Mouse (Mus musculus): Measurements from ENCODE around the gene Tshb.

DNA sequence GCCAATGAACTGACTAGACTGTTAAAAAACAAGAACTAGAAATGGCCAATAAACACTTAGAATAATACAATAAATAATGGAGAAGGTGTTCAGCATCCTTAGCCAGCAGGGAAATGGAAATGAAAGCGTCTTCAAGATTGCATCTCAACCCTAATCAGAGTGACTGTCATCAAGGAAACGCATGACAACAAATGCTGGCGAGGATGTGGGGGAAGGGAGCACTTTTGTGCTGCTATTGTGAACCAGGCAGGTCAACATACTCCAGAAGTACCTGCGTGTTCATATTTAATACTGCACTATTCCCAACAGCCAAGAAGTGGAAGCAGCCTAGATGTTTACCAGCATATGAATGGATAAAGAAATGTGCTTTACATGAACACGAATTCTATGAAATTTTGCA, 53.1 kb downstream of the Tshb start:
- no peak for TF ChIP-seq POLR2A (IDR thresholded peaks at IDR 0.05; ENCODE audit: insufficient read depth, low read length)
- no peak for TF ChIP-seq CTCF (IDR thresholded peaks at IDR 0.05; ENCODE audit: low read depth, low read length)
